Mouse (Mus musculus): ENCODE measurements around the gene Ptpn13.
A peak's percentile ranks its signal among the peaks of the same experiment; 100 is the strongest.

Gene Ptpn13

DNA sequence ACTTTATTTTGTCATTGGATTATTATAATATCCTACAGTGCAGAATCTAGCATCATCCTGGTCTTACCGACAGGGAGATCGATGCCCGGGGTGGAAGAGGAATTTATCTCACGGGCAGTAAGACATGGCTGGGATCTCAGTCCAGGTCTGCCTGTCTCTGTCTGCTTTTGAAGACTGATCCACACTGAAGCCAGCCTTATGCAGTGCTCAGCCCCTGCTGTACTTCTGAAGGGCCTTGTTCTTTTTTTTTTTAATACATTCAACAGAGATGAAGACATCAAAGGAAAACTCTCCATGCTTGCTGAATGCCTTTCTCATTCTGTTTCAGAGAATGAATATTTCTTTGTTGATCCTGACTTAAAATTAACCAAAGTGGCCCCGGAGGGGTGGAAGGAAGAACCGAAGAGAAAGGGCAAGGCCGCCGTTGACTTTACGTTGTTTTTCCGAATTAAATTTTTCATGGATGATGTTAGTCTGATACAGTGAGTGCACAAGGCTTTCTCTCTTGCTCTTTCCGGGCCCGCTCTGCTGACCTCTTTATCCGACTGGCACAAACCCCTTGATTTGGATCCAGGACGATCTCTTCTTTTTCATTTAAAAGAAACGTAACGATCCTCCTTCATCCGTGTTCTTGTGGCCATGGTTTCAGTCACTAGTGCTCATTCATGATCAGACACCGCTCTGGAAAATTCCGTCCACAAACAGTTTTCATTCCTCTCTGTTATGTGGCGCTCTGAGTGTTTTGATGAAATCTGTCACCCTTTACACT is 101.9 kb downstream of the Ptpn13 start:
- no peak for DNase-seq

- no peak for DNase-seq
These were observed 102.4 kb downstream of the Ptpn13 start for GRCm38 (mm10) chr5:103527437-103527718.

DNA sequence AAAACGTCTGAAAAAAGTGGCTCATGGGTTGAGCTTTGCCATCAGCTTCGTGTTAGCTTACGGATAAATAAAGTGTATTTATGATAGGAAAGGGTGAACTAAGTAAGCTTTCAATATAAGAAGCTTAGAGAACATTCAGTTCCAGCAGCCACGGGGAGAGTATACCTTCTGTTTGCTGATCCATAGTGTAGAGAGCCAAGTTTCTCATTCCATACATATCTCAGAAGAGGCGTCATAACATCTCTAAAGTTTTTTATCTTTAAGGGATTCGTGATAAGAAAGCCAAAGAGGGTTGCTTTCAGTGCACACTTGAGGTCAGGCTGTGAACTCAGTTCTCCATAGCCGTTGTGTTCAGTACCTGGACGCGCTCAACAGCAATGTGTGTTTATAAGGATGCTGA is 105.2 kb downstream of the Ptpn13 start:
- no peak for DNase-seq

DNA sequence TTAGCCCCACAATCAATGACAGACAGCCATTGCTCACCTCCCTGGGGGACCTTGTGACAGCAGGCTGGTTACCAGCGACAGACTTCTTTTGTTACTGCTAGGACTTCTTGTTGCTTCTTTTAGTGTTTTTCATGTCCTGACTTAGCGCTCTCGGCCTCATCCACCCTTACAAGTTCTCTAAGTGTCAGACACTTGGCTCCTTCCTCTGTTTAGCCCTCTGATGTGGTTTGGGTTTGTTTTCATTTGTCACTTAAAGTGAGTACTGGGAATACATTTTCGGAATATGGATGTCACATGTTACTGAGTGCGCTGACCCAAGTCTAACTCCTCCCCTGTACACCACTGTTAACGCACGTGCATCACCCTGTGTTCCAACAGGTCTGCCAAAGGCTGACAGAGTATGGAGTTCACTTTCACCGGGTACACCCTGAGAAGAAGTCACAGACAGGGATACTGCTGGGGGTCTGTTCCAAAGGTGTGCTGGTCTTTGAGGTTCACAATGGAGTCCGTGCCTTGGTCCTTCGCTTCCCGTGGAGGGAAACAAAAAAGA is 107.9 kb downstream of the Ptpn13 start:
- no peak for DNase-seq

- DNase-seq, result no peak
These were observed 109.5 kb downstream of the Ptpn13 start for GRCm38 (mm10) chr5:103534454-103534853.

DNA sequence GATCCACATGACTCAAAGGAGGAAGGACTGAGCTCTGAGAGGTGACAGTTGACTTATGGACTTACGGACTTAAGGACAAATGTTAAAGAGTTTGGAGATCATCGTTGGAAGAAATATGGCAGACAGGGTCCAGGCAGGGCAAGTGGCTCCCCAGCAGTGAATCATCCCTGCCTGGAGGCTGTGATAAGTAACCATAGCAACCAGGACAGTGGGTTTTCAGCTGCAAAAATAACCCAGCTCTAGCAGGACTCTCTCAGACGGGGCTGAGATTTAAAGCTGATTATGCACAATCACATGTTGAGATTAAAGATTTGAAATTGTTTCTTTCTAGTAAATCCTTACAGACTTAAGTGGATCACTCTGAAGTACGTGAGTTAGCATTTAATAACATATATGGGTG is 112.4 kb downstream of the Ptpn13 start:
- no peak for DNase-seq

GRCm38 (mm10) chr5:103540612-103541011 is 115.6 kb downstream of the Ptpn13 start:
- DNase-seq, result no peak

DNA sequence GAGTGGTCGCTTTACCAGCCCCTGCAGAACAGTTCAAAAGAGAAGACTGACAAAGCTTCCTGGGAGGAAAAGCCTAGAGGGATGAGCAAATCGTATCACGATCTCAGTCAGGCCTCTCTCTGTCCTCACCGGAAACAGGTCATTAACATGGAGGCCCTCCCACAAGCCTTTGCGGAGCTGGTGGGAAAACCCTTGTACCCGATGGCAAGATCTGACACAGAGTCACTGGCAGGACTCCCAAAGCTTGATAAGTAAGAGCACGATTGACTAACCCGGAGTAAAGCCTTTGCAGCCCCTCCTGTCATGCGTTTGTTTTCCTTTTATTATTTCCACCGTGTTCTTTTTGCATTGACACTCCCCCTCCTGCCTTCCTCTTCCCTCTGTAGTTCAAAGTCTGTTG is 116.1 kb downstream of the Ptpn13 start:
- no peak for DNase-seq

- DNase-seq, result no peak
These were observed 116.5 kb downstream of the Ptpn13 start for GRCm38 (mm10) chr5:103541542-103541941.

DNA sequence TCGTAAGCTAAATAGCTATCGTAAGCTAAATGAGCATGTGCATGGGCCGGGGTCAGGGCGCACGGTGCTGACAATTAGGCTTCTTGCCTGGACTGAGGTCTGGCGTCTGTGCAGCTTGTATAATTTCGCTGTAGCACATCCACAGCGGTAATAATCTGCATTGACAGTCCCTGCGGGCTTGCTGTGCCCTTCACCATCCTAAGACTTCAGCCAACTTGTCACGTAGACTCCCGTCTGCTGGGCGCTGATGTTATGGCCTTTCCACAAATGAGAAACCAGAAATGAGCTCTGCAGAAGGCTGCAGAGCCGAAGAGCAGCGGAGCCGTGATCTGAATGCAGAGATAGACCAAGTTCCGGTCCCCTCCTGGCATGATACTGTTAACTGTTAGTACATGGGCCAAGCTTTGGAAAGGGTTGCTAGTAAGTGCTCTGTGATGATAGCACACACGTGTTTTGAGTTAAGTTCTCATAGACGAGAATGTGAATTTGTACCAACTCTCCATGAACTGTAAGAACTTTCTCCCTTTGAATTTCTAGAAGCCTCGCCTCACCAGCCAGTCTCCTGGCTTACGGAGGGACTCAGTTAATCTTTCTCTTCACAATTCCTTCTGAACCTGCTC is 120.5 kb downstream of the Ptpn13 start:
- no peak for DNase-seq

GRCm38 (mm10) chr5:103554769-103555168 is 129.8 kb downstream of the Ptpn13 start:
- DNase-seq, result no peak

DNA sequence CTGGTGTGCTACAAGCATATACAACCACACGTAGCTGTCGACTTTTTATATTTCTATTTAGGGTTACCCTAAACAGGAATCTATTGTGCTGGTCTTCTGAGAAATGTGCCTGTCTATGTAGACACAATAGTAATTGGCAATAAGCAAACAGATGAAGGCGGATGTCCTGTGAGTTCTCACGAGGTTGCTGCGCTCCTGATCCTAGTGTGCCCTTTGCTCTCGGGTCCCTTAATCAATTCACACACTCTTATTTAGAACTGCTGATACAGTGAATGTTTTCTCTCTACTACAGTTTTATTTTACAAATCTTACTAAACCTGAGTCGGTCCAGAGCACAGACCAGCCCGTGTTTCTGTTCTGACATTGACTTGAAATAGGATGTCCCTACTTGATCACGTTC is 135.6 kb downstream of the Ptpn13 start:
- DNase-seq, result no peak

- no peak for DNase-seq
These were observed 143.0 kb downstream of the Ptpn13 start for GRCm38 (mm10) chr5:103568034-103568433.

DNA sequence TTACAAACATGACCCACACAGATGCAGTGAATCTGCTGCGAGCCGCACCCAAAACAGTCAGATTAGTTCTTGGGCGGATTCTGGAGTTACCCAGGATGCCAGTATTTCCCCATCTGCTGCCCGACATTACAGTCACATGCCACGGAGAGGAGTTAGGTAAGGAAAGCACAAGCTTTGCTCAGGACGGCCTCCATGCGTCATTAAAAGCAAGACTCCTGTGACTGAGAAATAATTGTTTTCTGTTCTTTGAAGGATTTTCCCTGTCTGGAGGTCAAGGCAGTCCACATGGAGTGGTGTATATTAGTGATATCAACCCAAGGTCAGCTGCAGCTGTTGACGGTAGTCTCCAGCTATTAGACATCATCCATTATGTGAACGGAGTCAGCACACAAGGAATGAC is 144.5 kb downstream of the Ptpn13 start:
- no peak for DNase-seq

GRCm38 (mm10) chr5:103579680-103580420 is 154.9 kb downstream of the Ptpn13 start:
- peak; percentile 18 for DNase-seq

DNA sequence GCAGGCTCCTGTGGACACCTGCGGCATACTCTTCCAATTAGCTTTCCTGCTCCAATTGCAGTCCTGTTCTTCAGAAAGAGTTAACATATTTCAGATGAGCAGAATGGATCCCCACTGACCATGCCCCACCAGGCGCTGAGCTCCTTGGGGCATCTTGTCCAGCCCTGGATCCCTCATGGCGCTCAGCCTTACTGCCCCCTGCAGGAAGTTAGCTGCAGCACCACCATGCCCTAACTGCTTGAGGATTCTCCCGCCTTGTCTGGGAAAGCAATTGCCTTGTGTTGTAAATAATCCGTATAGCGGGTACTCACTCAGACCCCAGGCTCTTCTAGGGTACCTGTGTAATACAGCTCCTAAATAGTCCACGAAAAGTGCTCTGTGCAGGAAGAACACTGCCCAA is 162.2 kb downstream of the Ptpn13 start:
- DNase-seq, result peak; percentile 30

DNA sequence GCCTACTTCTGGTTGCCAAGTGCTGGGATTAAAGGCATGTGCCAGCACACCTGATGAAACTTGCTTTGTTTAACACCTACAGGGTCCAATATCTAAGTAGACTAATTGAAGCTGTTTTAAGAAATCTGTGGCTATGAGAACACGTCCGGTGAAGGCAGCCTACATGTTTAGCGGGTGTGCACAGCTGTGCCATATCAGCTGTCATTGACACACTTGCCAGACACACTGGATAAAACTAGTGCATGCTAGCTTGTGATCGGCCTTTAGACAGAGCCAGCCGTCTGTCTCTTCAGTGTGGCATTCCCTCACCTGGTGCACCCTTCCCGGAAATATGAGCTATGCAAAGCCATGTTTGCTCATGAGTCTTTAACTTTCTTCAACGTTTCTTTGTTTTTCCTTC is 166.9 kb downstream of the Ptpn13 start:
- no peak for DNase-seq

DNA sequence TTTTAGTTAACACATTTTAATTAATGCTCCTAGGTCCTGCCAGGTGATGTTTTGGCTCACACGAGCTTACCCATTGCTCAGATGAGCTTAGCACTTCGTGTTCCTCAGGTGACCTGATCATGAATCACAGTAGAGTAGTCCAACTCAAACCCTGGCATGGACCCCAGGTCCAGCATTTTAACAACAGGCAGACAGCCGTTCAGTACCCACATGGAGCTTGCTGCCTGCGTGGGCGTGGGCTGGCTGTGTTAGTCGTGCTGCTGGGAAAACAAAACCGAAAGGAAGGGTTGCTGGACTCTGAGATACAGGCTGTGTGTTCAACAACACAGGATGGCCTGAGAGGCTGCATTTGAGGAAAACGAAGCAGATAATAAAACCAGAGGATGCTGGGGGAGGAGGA is 167.7 kb downstream of the Ptpn13 start:
- no peak for DNase-seq

DNA sequence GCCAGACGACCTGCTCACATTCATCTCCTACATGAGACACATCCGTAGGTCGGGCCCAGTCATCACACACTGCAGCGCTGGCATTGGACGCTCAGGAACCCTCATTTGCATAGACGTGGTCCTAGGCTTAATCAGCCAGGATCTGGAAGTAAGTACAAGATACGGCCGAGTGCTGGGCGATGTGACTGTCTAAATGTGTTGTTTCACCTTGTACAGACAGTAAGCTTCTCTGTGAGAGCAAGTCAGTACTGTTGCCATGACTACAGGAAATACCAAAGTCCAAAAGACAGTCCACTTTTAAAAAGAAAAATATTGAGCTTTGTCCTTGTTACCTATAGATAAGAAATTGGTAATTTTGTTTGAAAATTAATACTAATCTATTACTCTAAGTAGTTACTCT is 168.6 kb downstream of the Ptpn13 start:
- no peak for DNase-seq

DNA sequence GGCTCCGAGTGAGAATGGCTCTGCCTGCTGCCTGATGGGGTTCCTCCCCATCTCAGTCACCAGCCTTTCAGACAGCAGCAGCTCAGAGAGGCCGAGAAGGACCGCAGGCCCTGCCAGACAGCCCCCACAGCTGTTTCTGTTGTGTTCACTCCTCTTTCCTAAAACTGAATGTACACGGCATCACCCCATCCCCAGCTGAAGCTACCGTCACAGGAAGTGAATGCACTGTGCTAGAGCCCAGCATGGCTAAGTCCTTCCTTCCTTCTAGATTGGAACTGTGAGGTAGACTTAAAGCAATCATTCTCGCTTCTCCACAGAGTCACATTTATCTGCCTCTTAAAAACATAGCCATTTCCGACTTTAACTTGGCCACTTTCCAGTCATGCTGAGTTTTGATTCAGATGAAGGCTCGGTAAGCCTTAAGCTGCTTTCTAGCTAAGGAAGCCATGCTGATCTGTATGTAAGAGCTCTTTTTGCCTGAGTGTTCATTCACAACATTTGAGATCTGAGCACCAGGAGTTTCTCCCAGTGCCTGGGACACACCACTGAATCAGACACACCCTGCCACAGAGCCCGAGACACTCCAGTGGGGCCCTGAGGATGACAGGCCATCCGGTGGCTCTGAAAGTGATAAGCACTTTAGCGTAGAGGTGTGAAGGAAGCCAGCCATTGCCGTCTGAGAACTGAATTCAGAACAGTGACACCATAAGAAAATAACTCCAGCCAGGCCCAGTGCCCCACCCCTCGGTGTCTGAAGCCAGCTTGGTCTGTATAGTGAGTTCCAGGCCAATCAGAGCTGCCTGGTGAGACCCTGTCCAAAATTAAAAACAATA is 170.6 kb downstream of the Ptpn13 start:
- no peak for DNase-seq

DNA sequence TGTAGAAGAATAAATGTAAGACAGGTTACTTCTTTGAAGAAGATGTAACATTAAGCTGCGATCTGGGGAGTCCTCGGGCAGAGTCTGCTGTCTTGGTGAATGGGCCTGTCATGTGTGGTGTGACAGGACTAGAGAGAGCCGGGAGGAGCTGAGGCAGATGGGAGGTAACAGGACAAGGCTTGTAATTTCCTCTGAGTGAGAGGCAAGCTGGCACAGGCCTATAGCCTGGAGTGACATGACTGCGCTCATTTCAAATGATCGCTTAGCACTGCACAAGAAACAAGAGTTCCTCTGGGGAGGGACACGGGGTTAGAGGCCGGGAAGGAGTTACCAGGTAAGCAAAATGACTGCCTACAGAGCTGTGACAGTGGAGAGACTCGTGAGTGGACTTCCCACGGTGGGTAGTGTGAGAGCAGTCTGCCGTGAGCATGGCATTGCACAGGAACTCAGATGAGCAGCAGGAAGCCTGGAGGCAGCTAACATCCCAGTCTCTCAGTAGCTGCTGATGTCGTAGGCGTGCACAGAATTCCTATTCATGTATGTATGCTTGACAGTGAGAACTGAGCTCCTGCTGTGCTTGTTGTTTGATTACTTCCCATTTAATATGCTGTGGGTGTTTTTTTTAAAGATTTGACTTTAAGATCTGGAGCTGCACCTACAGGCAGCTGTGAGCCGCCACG is 171.6 kb downstream of the Ptpn13 start:
- DNase-seq, result no peak

GRCm38 (mm10) chr5:103597604-103598003 is 172.6 kb downstream of the Ptpn13 start:
- DNase-seq, result no peak

GRCm38 (mm10) chr5:103598264-103598663 is 173.3 kb downstream of the Ptpn13 start:
- DNase-seq, result no peak
